Mouse (Mus musculus): ENCODE results near the gene Ngdn. TPM values are rescaled to one million over a fixed set of nuclear protein-coding genes. Genes with fewer than 3 reads are reported as not detected.

The Ngdn gene
- polyA plus RNA-seq, 1 experiment from 2014 or later: 86.4 TPM

GRCm38 (mm10) chr14:55064481-55065370, 49.5 kb downstream of the Ngdn start:
- Histone ChIP-seq H3K9ac (no peak overlapping the region), H3K4me1 (peaks cover 41% of the 10 kb centered on the region), H3K27me3 (no peaks in the 10 kb centered on the region), H3K36me3 (ENCODE audit: poor library complexity, severe bottlenecking) (peaks cover 91% of the 10 kb centered on the region), H3K9me3 (replicated peaks) (no peaks in the 10 kb centered on the region), H3K4me2 (no peak overlapping the region), H3K27ac (0 out of 2 replicates have a peak overlapping the region, but pooled peaks have one; percentile 8), H3K4me3 (no peak overlapping the region)
- ATAC-seq: no peak
- 86% methylated on average over 35 of the region's 35 CpGs for WGBS

- Histone ChIP-seq H3K4me1 (peaks cover 35% of the 10 kb centered on the region), H3K9me3 (replicated peaks) (no peaks in the 10 kb centered on the region), H3K4me2 (no peak overlapping the region), H3K27me3 (no peaks in the 10 kb centered on the region), H3K36me3 (ENCODE audit: poor library complexity, severe bottlenecking) (peaks cover 94% of the 10 kb centered on the region), H3K27ac (no peak overlapping the region), H3K4me3 (no peak overlapping the region), H3K9ac (no peak overlapping the region)
- ATAC-seq: no peak
- WGBS: 89% methylated on average over 13 of the region's 13 CpGs
Observed at GRCm38 (mm10) chr14:55065391-55065790, 50.1 kb downstream of the Ngdn start.

GRCm38 (mm10) chr14:55066042-55066441, 50.8 kb downstream of the Ngdn start:
- 94% methylated on average over 8 of the region's 8 CpGs for WGBS

GRCm38 (mm10) chr14:55071756-55072155, 56.5 kb downstream of the Ngdn start:
- ATAC-seq: no peak
- 32% methylated on average over 19 of the region's 19 CpGs for WGBS
- peaks cover 85% of the 10 kb centered on the region for H3K36me3 ChIP-seq (ENCODE audit: poor library complexity, severe bottlenecking)

More at GRCm38 (mm10) chr14:55066042-55066441, 50.8 kb downstream of the Ngdn start:
- no peaks in the 10 kb centered on the region for H3K9me3 ChIP-seq (replicated peaks)
- H3K9ac ChIP-seq: no peak overlapping the region
- peaks cover 95% of the 10 kb centered on the region for H3K36me3 ChIP-seq (ENCODE audit: poor library complexity, severe bottlenecking)
- no peak overlapping the region for H3K4me2 ChIP-seq
- peaks cover 28% of the 10 kb centered on the region for H3K4me1 ChIP-seq
- no peak for ATAC-seq
- H3K4me3 ChIP-seq: no peak overlapping the region
- 0 out of 2 replicates have a peak overlapping the region, but pooled peaks have one; percentile 7 for H3K27ac ChIP-seq
- no peaks in the 10 kb centered on the region for H3K27me3 ChIP-seq

More at GRCm38 (mm10) chr14:55071756-55072155, 56.5 kb downstream of the Ngdn start:
- Histone ChIP-seq H3K27ac (peak overlapping the region; percentile 37; the same call in 1 of the 2 replicates), H3K4me2 (no peak overlapping the region), H3K9me3 (replicated peaks) (no peaks in the 10 kb centered on the region), H3K9ac (peak overlapping the region; percentile 34; the same call in 1 of the 2 replicates), H3K4me1 (peaks cover 29% of the 10 kb centered on the region), H3K4me3 (no peak overlapping the region), H3K27me3 (no peaks in the 10 kb centered on the region)

MicroRNA genes within 50 kb of the gene (microRNA counts, 519-probe panel; counts per million panel counts)
- 177 counts per million, percentile 53 among the panel's probes with 10 or more counts for microRNA mmu-miR-208b

Small RNAs within 50 kb of the gene (microRNA-seq; reads per million reads assigned to microRNA genes)
- 35.4 reads per million, percentile 37 among the genes with 10 or more reads in this experiment for gene Mir208b

Other genes starting within 250 kb of the Ngdn start
- gene Slc7a8, start 233.5 kb upstream of the Ngdn start, polyA plus RNA-seq (2015; fragmentation: Nextera tagmentation; extraction: Ambion mirVana): 3.2 and 3.5 TPM in 2 replicates
- not detected in 2 replicates for gene Rnf212b, start 201.3 kb upstream of the Ngdn start, polyA plus RNA-seq (2015; fragmentation: Nextera tagmentation; extraction: Ambion mirVana)
- gene Homez, start 144.5 kb upstream of the Ngdn start, polyA plus RNA-seq (2015; fragmentation: Nextera tagmentation; extraction: Ambion mirVana): 11.9 and 12.8 TPM in 2 replicates
- gene Ppp1r3e, start 137.9 kb upstream of the Ngdn start, polyA plus RNA-seq (2015; fragmentation: Nextera tagmentation; extraction: Ambion mirVana): 1.4 and 2.0 TPM in 2 replicates
- gene Bcl2l2, start 132.1 kb upstream of the Ngdn start, polyA plus RNA-seq (2015; fragmentation: Nextera tagmentation; extraction: Ambion mirVana): 3.4 and 4.1 TPM in 2 replicates
- 0.30 TPM in 1 of 2 replicates, not detected in the other for gene Gm20521, start 132.0 kb upstream of the Ngdn start, polyA plus RNA-seq (2015; fragmentation: Nextera tagmentation; extraction: Ambion mirVana)
- 167 and 171 TPM in 2 replicates for gene Pabpn1, start 123.0 kb upstream of the Ngdn start, polyA plus RNA-seq (2015; fragmentation: Nextera tagmentation; extraction: Ambion mirVana)
- 90.8 and 102 TPM in 2 replicates for gene Slc22a17, start 102.3 kb upstream of the Ngdn start, polyA plus RNA-seq (2015; fragmentation: Nextera tagmentation; extraction: Ambion mirVana)
- 28.2 and 30.5 TPM in 2 replicates for gene Efs, start 89.3 kb upstream of the Ngdn start, polyA plus RNA-seq (2015; fragmentation: Nextera tagmentation; extraction: Ambion mirVana)
- gene Il25, start 82.8 kb upstream of the Ngdn start, polyA plus RNA-seq (2015; fragmentation: Nextera tagmentation; extraction: Ambion mirVana): 0.23 and 0.52 TPM in 2 replicates
- gene Cmtm5, start 79.2 kb upstream of the Ngdn start, polyA plus RNA-seq (2015; fragmentation: Nextera tagmentation; extraction: Ambion mirVana): 0.69 and 0.85 TPM in 2 replicates
- gene Myh6, start 48.5 kb upstream of the Ngdn start, polyA plus RNA-seq (2015; fragmentation: Nextera tagmentation; extraction: Ambion mirVana): 0.32 and 0.91 TPM in 2 replicates
- gene Gm17428, start 38.5 kb upstream of the Ngdn start, polyA plus RNA-seq (2015; fragmentation: Nextera tagmentation; extraction: Ambion mirVana): not detected in 2 replicates
- gene Myh7, start 20.8 kb upstream of the Ngdn start, polyA plus RNA-seq (2015; fragmentation: Nextera tagmentation; extraction: Ambion mirVana): 2.5 and 7.0 TPM in 2 replicates
- gene Zfhx2, start 76.9 kb downstream of the Ngdn start, polyA plus RNA-seq (2015; fragmentation: Nextera tagmentation; extraction: Ambion mirVana): 26.7 and 28.0 TPM in 2 replicates
- 39.0 and 42.0 TPM in 2 replicates for gene Thtpa, start 79.3 kb downstream of the Ngdn start, polyA plus RNA-seq (2015; fragmentation: Nextera tagmentation; extraction: Ambion mirVana)
- gene Ap1g2, start 91.1 kb downstream of the Ngdn start, polyA plus RNA-seq (2015; fragmentation: Nextera tagmentation; extraction: Ambion mirVana): 9.7 and 9.8 TPM in 2 replicates
- gene Jph4, start 101.5 kb downstream of the Ngdn start, polyA plus RNA-seq (2015; fragmentation: Nextera tagmentation; extraction: Ambion mirVana): 17.5 and 17.7 TPM in 2 replicates
- gene Dhrs2, start 206.6 kb downstream of the Ngdn start, polyA plus RNA-seq (2015; fragmentation: Nextera tagmentation; extraction: Ambion mirVana): not detected in 2 replicates